Mouse (Mus musculus) embryonic fibroblast, embryonic 13.5 days (primary cell): Measurements from ENCODE around the gene Atxn7l1.

Experiments
- CTCF ChIP-seq: IDR thresholded peaks from 2 replicates; pipeline ENCODE4 v1.5.1; 2011; ENCODE audit warnings: mild to moderate bottlenecking, control low read depth, low read length, moderate library complexity, borderline replicate concordance; ENCODE audit not compliant: insufficient read depth
- POLR2A ChIP-seq: IDR thresholded peaks from 2 replicates; pipeline ENCODE4 v1.6.1; 2011; ENCODE audit warnings: low read depth, mild to moderate bottlenecking, control low read depth, low read length, moderate library complexity

DNA sequence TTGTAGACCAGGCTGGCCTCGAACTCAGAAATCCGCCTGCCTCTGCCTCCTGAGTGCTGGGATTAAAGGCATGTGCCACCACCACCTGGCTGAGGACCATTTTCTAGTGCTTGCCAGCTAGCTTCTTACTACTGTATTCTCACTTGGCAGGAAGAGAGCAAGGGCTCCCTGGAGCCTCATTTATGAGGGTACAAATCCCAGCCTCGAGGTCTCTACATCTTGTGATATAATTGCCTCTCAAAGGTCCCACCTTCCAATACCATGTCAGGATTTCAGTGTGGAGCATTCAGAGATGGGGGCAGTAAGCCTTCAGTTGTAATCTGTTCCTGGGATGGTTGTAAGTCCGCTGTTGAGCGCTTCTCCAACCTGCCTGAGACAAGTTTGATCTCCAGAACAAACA lies 72.6 kb downstream of the Atxn7l1 start:
- no peak for TF ChIP-seq POLR2A
- no peak for TF ChIP-seq CTCF
